Mouse (Mus musculus): Measurements from ENCODE around the gene Nsf.
"Not testable (repeated sequence)": the region's sequence is repeated elsewhere in the genome, so short reads cannot be mapped to it uniquely, and the experiment has no call there.

DNA sequence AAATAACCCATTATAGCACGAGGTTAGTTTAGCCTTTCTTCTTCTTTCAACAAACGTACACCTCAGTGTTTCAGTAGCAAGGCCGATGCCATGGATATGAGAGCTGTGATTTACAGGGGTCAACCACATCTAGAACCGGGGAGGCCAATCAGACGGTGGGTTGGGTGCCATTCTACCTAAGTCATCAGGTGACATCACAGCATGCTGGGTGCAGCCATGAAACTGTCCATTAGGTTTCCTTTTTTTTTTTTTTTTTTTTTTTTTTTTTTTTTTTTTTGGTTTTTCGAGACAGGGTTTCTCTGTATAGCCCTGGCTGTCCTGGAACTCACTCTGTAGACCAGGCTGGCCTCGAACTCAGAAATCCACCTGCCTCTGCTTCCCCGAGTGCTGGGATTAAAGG, 74.4 kb downstream of the Nsf start:
- TF ChIP-seq ZNF384 (IDR thresholded peaks at IDR 0.05; ENCODE audit: low read depth, low read length): peak; percentile 82
- not testable (repeated sequence) for TF ChIP-seq HCFC1 (IDR thresholded peaks at IDR 0.05; ENCODE audit: borderline replicate concordance, insufficient read depth, low read length); ZC3H11A (IDR thresholded peaks at IDR 0.05; ENCODE audit: borderline replicate concordance, low read depth, low read length)
